Mouse (Mus musculus) lung, postnatal 0 days (tissue): Measurements from ENCODE around the gene Dao. TPM values are rescaled to one million over a fixed set of nuclear protein-coding genes. Genes with fewer than 3 reads are reported as not detected.
A peak's percentile ranks its signal among the peaks of the same experiment; 100 is the strongest.

Experiments used
- ATAC-seq: fragments of 200-750 bp; cut with Nextera tagmentation; 2 replicates; pipeline ENCODE4 v1.8.0; 2017; ENCODE audit warnings: moderate library complexity
- DNase-seq: peaks from one replicate; pipeline ENCODE4 v3.0.0-alpha.2; 2016; ENCODE audit warnings: low spot score
- H3K27ac ChIP-seq: fragments of 300-500 bp; sonication (generic); 2 replicates; pipeline ENCODE4 v1.5.1; 2014; ENCODE audit warnings: antibody characterized with exemption, mild to moderate bottlenecking, low read length, mixed read lengths
- H3K27me3 ChIP-seq: fragments of 300-500 bp; sonication (generic); replicated peaks from 2 replicates; pipeline ENCODE4 v1.6.1; 2014; ENCODE audit warnings: low read length, mixed read lengths; ENCODE audit not compliant: insufficient read depth
- H3K36me3 ChIP-seq: fragments of 300-500 bp; sonication (generic); 2 replicates; pipeline ENCODE4 v1.6.1; 2014; ENCODE audit warnings: low read length, mixed read lengths; ENCODE audit not compliant: insufficient read depth
- H3K4me1 ChIP-seq: fragments of 300-500 bp; sonication (generic); 2 replicates; pipeline ENCODE4 v1.6.1; 2014; ENCODE audit warnings: antibody characterized with exemption, low read depth, low read length, mixed read lengths; ENCODE audit not compliant: insufficient read depth
- H3K4me2 ChIP-seq: fragments of 300-500 bp; sonication (generic); replicated peaks from 2 replicates; pipeline ENCODE4 v1.6.1; 2014; ENCODE audit warnings: low read depth, mild to moderate bottlenecking, low read length, moderate library complexity, mixed read lengths
- H3K4me3 ChIP-seq: fragments of 300-500 bp; sonication (generic); 2 replicates; pipeline ENCODE4 v1.5.1; 2014; ENCODE audit warnings: low read depth, low read length
- H3K9ac ChIP-seq: fragments of 300-500 bp; sonication (generic); replicated peaks from 2 replicates; pipeline ENCODE4 v1.6.1; 2014; ENCODE audit warnings: low read depth, mild to moderate bottlenecking
- H3K9me3 ChIP-seq: fragments of 300-500 bp; sonication (generic); 2 replicates; pipeline ENCODE4 v1.6.1; 2016; ENCODE audit warnings: low read length, mixed read lengths
- CTCF ChIP-seq: IDR thresholded peaks from 2 replicates; pipeline ENCODE4 v1.5.1; 2016; ENCODE audit warnings: antibody characterized with exemption, mild to moderate bottlenecking
- EP300 ChIP-seq: IDR thresholded peaks from 2 replicates; pipeline ENCODE4 v1.6.1; 2016; ENCODE audit warnings: antibody characterized with exemption, mild to moderate bottlenecking, control low read depth
- WGBS: fragments of 180-500 bp; shearing (Covaris S2); extraction: QIAGEN DNeasy Blood & Tissue Kit; methylation state at CpG from one replicate; pipeline ENCODE4 v1.1.7; 2014; 5-methylcytosine and 5-hydroxymethylcytosine counted together
- polyA plus RNA-seq: library from polyadenylated mRNA; unstranded; fragments of >200 nt; fragmentation: Nextera tagmentation; extraction: Ambion mirVana; gene quantifications from 2 replicates; pipeline ENCODE4 v1.2.1, GENCODE M21; 2015

The Dao gene
- not detected in 2 replicates for polyA plus RNA-seq

GRCm38 (mm10) chr5:114003542-114003941, at the start of gene Dao:
Gene Dao (plus strand): TSS chr5:114003703.
- Histone ChIP-seq H3K9ac (no peak within 1 kb of the TSS), H3K27ac (no peak within 1 kb of the TSS), H3K36me3 (no peaks in the 10 kb centered on the region), H3K4me2 (no peak within 1 kb of the TSS), H3K9me3 (no peaks in the 10 kb centered on the region), H3K4me3 (no peak within 1 kb of the TSS), H3K4me1 (no peaks in the 10 kb centered on the region), H3K27me3 (no peaks in the 10 kb centered on the region)
- TF ChIP-seq EP300 (no peak), CTCF (no peak)
- ATAC-seq (no peak), DNase-seq (no peak)
- WGBS, result 39% methylated on average over 5 of the region's 5 CpGs

- DNase-seq (peak; percentile 89), ATAC-seq (peak; percentile 70)
- Histone ChIP-seq H3K4me2 (no peak overlapping the region), H3K27me3 (no peaks in the 10 kb centered on the region), H3K4me1 (no peaks in the 10 kb centered on the region), H3K27ac (no peak overlapping the region), H3K9me3 (no peaks in the 10 kb centered on the region), H3K9ac (no peak overlapping the region), H3K4me3 (no peak overlapping the region), H3K36me3 (peaks cover 19% of the 10 kb centered on the region)
- 10% methylated on average over 7 of the region's 7 CpGs for WGBS
- TF ChIP-seq CTCF (peak; percentile 97), EP300 (no peak)
Observed at GRCm38 (mm10) chr5:113954421-113954820, 49.1 kb upstream of the Dao start.

- Histone ChIP-seq H3K4me1 (no peaks in the 10 kb centered on the region), H3K9me3 (no peaks in the 10 kb centered on the region), H3K27ac (no peak overlapping the region), H3K4me3 (no peak overlapping the region), H3K9ac (no peak overlapping the region), H3K4me2 (no peak overlapping the region), H3K36me3 (peaks cover 10% of the 10 kb centered on the region), H3K27me3 (no peaks in the 10 kb centered on the region)
- WGBS, result 73% methylated on average over 5 of the region's 5 CpGs
- TF ChIP-seq CTCF (no peak), EP300 (no peak)
- DNase-seq (no peak), ATAC-seq (no peak)
Observed at GRCm38 (mm10) chr5:113955281-113955680, 48.2 kb upstream of the Dao start.

- Histone ChIP-seq H3K9me3 (no peaks in the 10 kb centered on the region), H3K36me3 (peaks cover 9% of the 10 kb centered on the region), H3K9ac (no peak overlapping the region), H3K4me1 (no peaks in the 10 kb centered on the region), H3K4me3 (no peak overlapping the region), H3K27ac (no peak overlapping the region), H3K4me2 (no peak overlapping the region), H3K27me3 (no peaks in the 10 kb centered on the region)
- no peak for TF ChIP-seq CTCF
- no peak for TF ChIP-seq EP300
- 87% methylated on average over 8 of the region's 8 CpGs for WGBS
- ATAC-seq (no peak), DNase-seq (no peak)
Observed at GRCm38 (mm10) chr5:113955691-113956090, 47.8 kb upstream of the Dao start.

- peaks cover 9% of the 10 kb centered on the region for H3K36me3 ChIP-seq
- TF ChIP-seq EP300 (no peak), CTCF (peak; percentile 97)
- ATAC-seq, result peak; percentile 60
Observed at GRCm38 (mm10) chr5:113956510-113956909, 47.0 kb upstream of the Dao start.

GRCm38 (mm10) chr5:113959039-113959438, 44.5 kb upstream of the Dao start:
- Histone ChIP-seq H3K9me3 (no peaks in the 10 kb centered on the region), H3K36me3 (peaks cover 9% of the 10 kb centered on the region), H3K4me2 (no peak overlapping the region), H3K27ac (no peak overlapping the region), H3K27me3 (no peaks in the 10 kb centered on the region), H3K4me1 (no peaks in the 10 kb centered on the region), H3K4me3 (no peak overlapping the region), H3K9ac (no peak overlapping the region)
- TF ChIP-seq EP300 (no peak), CTCF (no peak)
- DNase-seq (no peak), ATAC-seq (no peak)
- WGBS, result 26% methylated on average over 6 of the region's 6 CpGs

More at GRCm38 (mm10) chr5:113956510-113956909, 47.0 kb upstream of the Dao start:
- H3K9me3 ChIP-seq, result no peaks in the 10 kb centered on the region
- H3K27me3 ChIP-seq, result no peaks in the 10 kb centered on the region
- 6% methylated on average over 4 of the region's 4 CpGs for WGBS
- peak; percentile 81 for DNase-seq
- no peaks in the 10 kb centered on the region for H3K4me1 ChIP-seq
- no peak overlapping the region for H3K4me3 ChIP-seq
- H3K4me2 ChIP-seq, result no peak overlapping the region
- H3K27ac ChIP-seq, result no peak overlapping the region
- H3K9ac ChIP-seq, result no peak overlapping the region

GRCm38 (mm10) chr5:113960416-113960815, 43.1 kb upstream of the Dao start:
- H3K4me2 ChIP-seq, result no peak overlapping the region
- no peaks in the 10 kb centered on the region for H3K4me1 ChIP-seq
- DNase-seq, result no peak
- 68% methylated on average over 8 of the region's 8 CpGs for WGBS
- no peaks in the 10 kb centered on the region for H3K9me3 ChIP-seq
- peaks cover 9% of the 10 kb centered on the region for H3K36me3 ChIP-seq
- no peak for TF ChIP-seq CTCF
- no peak for TF ChIP-seq EP300
- H3K9ac ChIP-seq, result no peak overlapping the region
- H3K27ac ChIP-seq, result no peak overlapping the region
- no peak for ATAC-seq
- H3K4me3 ChIP-seq, result no peak overlapping the region
- H3K27me3 ChIP-seq, result no peaks in the 10 kb centered on the region
